Mouse (Mus musculus) brown adipose tissue, adult 24 weeks (tissue): ENCODE measurements at regions not wholly inside any gene's neighbourhood (a gene's known extent, or its start where the extent isn't known, plus 50 kb on each side); places are given as distances from the start of the nearest gene placed in this dataset.
"Not testable (repeated sequence)": the region's sequence is repeated elsewhere in the genome, so short reads cannot be mapped to it uniquely, and the experiment has no call there.

ENCODE experiments used
- H3K27ac ChIP-seq: fragments of 200-500 bp; replicated peaks from 2 replicates; pipeline ENCODE4 v1.5.1; 2012; ENCODE audit warnings: low read depth, mild to moderate bottlenecking, low read length
- H3K4me1 ChIP-seq: fragments of 200-500 bp; 2 replicates; pipeline ENCODE4 v1.6.1; 2012; ENCODE audit warnings: low read length, mixed read lengths; ENCODE audit not compliant: control insufficient read depth, insufficient read depth, insufficient read length
- H3K4me3 ChIP-seq: fragments of 200-500 bp; 2 replicates; pipeline ENCODE4 v1.5.1; 2012; ENCODE audit warnings: low read depth, mild to moderate bottlenecking, low read length, moderate library complexity; ENCODE audit not compliant: insufficient read depth

GRCm38 (mm10) chr15:37080395-37080794 lies 72.8 kb upstream of the Zfp706 start:
- no peaks in the 10 kb centered on the region for H3K4me1 ChIP-seq
- H3K4me3 ChIP-seq, result no peak overlapping the region
- no peak overlapping the region for H3K27ac ChIP-seq

GRCm38 (mm10) chr15:37074207-37074606 lies 66.6 kb upstream of the Zfp706 start:
- not testable (repeated sequence) for H3K4me1 ChIP-seq, H3K4me3 ChIP-seq, H3K27ac ChIP-seq

GRCm38 (mm10) chr15:37072202-37072862 lies 64.8 kb upstream of the Zfp706 start:
- Histone ChIP-seq H3K4me3 (no peak overlapping the region), H3K27ac (no peak overlapping the region), H3K4me1 (no peaks in the 10 kb centered on the region; the same call in 1 of the 2 replicates)

- Histone ChIP-seq H3K27ac (no peak overlapping the region), H3K4me1 (no peaks in the 10 kb centered on the region; the same call in 1 of the 2 replicates)
Observed at GRCm38 (mm10) chr15:37070188-37070587, 62.6 kb upstream of the Zfp706 start.

GRCm38 (mm10) chr15:37067326-37067725 lies 59.8 kb upstream of the Zfp706 start:
- Histone ChIP-seq H3K4me3 (no peak overlapping the region), H3K4me1 (no peaks in the 10 kb centered on the region), H3K27ac (no peak overlapping the region)

More at GRCm38 (mm10) chr15:37070188-37070587, 62.6 kb upstream of the Zfp706 start:
- H3K4me3 ChIP-seq, result no peak overlapping the region

- Histone ChIP-seq H3K4me1 (no peaks in the 10 kb centered on the region), H3K27ac (no peak overlapping the region)
Observed at GRCm38 (mm10) chr15:37065926-37066550, 58.5 kb upstream of the Zfp706 start.

GRCm38 (mm10) chr15:37065408-37065807 lies 57.8 kb upstream of the Zfp706 start:
- Histone ChIP-seq H3K4me1 (no peaks in the 10 kb centered on the region), H3K4me3 (no peak overlapping the region), H3K27ac (no peak overlapping the region)

More at GRCm38 (mm10) chr15:37065926-37066550, 58.5 kb upstream of the Zfp706 start:
- no peak overlapping the region for H3K4me3 ChIP-seq

- H3K4me3 ChIP-seq, result no peak overlapping the region
- no peaks in the 10 kb centered on the region for H3K4me1 ChIP-seq
- no peak overlapping the region for H3K27ac ChIP-seq
Observed at GRCm38 (mm10) chr15:37063781-37064383, 56.3 kb upstream of the Zfp706 start.

- Histone ChIP-seq H3K4me1 (no peaks in the 10 kb centered on the region), H3K27ac (no peak overlapping the region), H3K4me3 (no peak overlapping the region)
Observed at GRCm38 (mm10) chr15:37062585-37062984, 55.0 kb upstream of the Zfp706 start.

- Histone ChIP-seq H3K4me3 (no peak overlapping the region), H3K4me1 (no peaks in the 10 kb centered on the region), H3K27ac (no peak overlapping the region)
Observed at GRCm38 (mm10) chr15:37061501-37061900, 53.9 kb upstream of the Zfp706 start.

- no peak overlapping the region for H3K4me3 ChIP-seq
- H3K4me1 ChIP-seq, result no peaks in the 10 kb centered on the region
- H3K27ac ChIP-seq, result no peak overlapping the region
Observed at GRCm38 (mm10) chr15:37060831-37061230, 53.3 kb upstream of the Zfp706 start.
